Mouse (Mus musculus) left cerebral cortex, adult 2 months (tissue): ENCODE data around the gene Asb1. TPM values are rescaled to one million over a fixed set of nuclear protein-coding genes. Genes with fewer than 3 reads are reported as not detected.
A peak's percentile ranks its signal among the peaks of the same experiment; 100 is the strongest.

Experiments
- DNase-seq, 2 experiments: peaks; one replicate each; pipeline ENCODE4 v3.0.0; 2021 to 2022; ENCODE audit warnings: low spot score in 2 of 2, mixed read lengths in 1 of 2; ENCODE audit errors: extremely low spot score in 1 of 2
- H3K27ac ChIP-seq: fragments of 200-600 bp; 2 replicates; pipeline ENCODE4 v1.8.1; 2022
- H3K4me3 ChIP-seq: fragments of 200-600 bp; 2 replicates; pipeline ENCODE4 v1.8.1; 2022
- CTCF ChIP-seq: fragments of 200-600 bp; IDR thresholded peaks from 2 replicates; pipeline ENCODE4 v1.8.1; 2022; ENCODE audit warnings: antibody characterized with exemption, mild to moderate bottlenecking, moderate library complexity
- intact Hi-C: fragments of 180-260 bp; cut with DNase I; formaldehyde crosslinking; loops from one replicate; pipeline ENCODE4 v1.15.1; 2025
- total RNA-seq, 2 experiments: library from RNA; stranded (reverse); gene quantifications; 2 replicates each; pipeline ENCODE4 v1.2.3; 2021

Gene Asb1
- total RNA-seq, 2 experiments from 2014 or later: 38.1 to 40.7 TPM

DNA sequence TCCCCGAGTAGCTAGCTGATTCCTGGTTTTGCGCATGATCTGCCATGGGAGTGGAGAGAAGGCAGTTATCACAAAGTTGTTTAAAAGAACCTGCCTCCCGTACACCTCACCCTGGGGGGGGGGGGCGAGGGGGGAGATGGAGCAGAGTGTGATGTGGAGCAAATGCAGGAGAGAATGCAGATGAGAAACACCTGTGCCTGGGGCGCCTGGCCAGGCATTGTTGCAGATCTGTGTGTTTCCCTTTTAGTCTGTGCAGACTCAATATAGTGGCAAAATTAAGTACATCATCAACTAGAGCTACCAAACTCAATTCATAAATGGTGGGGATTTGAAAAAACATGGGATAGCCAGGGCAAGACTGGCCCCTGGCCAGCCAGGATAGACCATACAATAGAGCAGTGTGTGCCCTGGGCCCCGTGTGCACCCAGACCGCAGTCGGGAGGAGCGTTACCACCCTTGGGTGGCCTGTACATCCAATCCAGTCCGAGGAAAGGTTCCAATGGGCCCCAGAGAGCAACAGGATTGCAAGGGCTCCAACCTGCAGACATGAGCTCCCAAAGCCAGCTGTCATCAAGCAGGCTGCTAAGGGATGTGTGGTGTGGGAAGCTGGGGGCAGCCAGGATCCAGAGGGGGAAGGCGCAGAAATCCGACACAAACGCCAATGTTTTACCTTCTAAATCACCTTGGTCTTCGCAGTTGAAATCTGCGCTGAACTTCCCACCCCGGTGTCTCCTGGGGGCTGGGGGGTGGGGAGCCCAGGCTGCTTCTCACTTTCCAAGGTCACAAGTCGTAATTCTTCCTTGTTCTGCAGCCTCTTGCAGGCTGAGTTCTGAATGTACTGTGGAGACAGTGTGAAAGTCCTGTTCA lies 44.9 kb downstream of the Asb1 start:
- TF ChIP-seq CTCF: no peak
- intact Hi-C loops: no loop called here
- Histone ChIP-seq H3K27ac (no peak overlapping the region), H3K4me3 (no peak overlapping the region)
- no peak for DNase-seq

DNA sequence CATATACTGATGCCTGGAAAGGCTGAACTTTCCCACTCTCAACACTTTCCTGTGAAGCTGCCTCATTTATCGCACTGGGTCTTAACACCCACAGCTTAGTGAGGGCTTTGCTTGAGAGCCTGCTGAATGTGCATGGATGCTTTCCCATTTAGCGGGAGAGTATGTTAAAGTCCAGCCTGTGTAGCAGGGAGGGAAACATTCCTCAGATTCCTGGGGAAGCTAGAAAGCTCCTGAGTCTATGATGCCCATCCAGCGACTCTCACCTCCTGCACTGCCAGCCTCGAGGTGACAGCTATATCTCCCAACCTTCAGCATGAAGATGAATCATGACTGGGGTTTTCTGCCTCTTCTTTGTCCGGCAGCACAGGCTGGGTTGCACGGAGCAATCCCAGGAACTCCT lies 49.4 kb downstream of the Asb1 start:
- TF ChIP-seq CTCF: no peak
- H3K4me3 ChIP-seq: no peak overlapping the region
- no peak for DNase-seq
- H3K27ac ChIP-seq: no peak overlapping the region
- intact Hi-C loops: no loop called here

DNA sequence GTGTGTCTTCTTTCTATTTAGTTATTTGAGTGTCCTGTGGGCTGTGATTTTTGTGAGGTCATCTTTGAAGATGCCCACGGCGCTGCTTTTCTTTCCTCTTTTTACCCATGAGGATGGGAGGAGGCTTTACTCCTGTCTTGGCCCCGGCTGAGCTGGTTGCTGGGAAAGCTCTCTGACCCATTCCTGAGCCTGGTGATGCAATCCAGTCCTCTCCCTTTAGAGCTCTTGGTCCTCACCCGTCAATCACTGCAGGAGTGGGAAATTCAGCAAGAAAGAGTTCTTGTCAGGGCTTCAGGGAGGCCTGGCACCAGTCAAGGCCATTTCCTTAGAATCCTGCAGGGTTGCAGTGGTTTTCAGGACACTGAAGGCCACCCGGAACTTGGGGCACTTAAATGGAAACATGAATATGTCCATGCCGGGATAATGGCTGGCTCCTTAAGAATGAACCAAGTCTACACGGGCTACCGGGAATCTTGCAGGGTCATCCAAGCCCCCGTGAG lies 55.2 kb downstream of the Asb1 start:
- DNase-seq: no peak
- intact Hi-C loops: no loop called here
- Histone ChIP-seq H3K4me3 (no peak overlapping the region), H3K27ac (no peak overlapping the region)
- TF ChIP-seq CTCF: no peak

DNA sequence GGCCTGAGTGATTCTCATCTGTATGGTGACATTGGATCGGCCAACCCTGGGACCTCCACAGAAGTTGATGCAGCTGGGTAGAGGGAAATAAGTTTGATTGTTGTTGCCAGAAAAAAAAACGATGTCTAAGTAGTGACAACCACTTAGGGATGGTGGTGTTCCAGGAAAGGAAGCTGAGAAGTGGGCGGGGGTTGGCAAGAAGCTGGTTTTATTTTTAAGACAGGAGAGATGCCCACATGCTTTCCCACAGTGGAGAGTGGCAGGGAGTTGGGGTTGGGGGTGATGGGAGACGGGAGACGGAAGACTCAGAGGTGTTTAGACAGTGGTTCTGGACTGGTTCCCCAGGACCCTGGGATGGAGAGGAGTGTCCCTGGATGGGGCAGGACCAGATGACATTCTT lies 57.3 kb downstream of the Asb1 start:
- H3K27ac ChIP-seq: no peak overlapping the region
- intact Hi-C loops: no loop called here
- TF ChIP-seq CTCF: no peak
- peak; percentile 26 to 47 for DNase-seq
- no peak overlapping the region for H3K4me3 ChIP-seq

DNA sequence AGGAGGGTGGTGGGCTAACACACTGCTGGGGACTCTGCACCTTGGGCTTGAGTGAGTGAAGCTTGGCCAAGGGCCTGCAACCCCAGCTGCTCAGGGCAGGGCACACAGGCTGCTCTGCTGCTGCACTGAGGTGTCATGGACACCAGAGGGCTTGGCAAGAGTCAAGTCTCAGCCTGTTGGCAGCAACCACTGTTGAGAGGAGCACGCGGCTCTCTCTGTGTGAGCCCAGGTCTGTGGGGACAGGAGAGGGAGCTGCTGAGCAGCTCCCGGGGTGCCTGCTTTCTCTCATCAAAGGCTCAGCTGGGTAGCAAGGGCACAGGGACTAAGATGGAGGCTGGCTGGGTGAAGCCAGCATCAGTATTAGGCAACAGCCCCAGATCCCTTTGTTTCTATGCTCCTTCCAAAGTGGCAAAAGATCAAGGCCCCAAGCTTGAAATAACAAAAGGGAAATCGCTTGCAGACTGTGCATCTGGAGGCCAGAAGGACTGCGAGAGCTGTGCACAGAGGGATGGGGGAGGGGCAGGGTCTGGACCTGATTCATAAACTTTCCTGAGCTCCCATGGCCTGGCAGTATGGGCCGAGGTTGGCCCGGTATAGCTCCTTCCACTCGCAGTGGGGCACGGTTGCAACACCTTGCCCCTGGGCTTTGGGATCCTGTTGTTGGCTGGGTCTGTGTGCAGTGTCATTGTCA lies 60.5 kb downstream of the Asb1 start:
- peak; percentile 69 for TF ChIP-seq CTCF
- H3K27ac ChIP-seq: no peak overlapping the region

DNA sequence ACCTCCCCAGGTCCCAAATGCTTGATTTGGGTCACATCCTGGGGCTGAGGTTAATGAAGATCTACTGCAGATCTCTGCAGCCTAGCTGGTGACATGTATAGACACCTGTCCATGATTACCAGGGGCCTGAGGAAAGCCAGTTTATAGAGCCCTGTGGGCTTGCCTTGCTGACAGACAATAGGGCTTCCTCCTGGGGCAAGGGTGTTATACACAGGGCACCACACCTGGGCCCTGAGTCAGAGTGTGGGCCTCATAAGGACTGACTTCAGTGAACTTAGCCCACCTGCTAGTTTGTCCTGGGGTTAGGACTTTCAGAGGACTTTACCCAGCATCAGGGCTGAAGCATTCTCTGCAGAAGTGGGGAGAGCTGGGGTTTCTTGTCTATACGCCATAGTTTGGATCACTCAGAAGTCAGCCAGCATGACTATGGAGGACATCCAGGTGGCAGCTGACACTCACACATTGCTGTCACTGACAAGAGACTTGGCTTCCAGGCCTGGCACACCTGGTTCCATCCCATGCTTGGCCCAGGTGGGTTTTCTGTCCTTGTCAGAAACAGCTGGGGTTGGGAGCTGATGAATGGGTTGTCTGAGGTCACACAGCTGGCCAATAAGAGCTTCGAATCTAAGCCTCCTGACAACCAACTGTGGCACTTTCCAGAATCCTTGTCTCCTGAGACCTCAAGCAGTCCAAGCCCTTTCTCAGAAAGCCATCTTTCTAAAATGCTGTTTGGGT lies 61.2 kb downstream of the Asb1 start:
- H3K27ac ChIP-seq: no peak overlapping the region
- TF ChIP-seq CTCF: no peak
- intact Hi-C loops: loop anchor here (2.0 kb wide), 1 partner anchor 153 kb away; no protein-coding TSS in a partner anchor

More for the DNA sequence above, 60.5 kb downstream of the Asb1 start:
- no peak overlapping the region for H3K4me3 ChIP-seq
- peak; percentile 30 to 41 for DNase-seq
- intact Hi-C loops: loop anchor here (2.0 kb wide), 1 partner anchor 154 kb away; no protein-coding TSS in a partner anchor

DNA sequence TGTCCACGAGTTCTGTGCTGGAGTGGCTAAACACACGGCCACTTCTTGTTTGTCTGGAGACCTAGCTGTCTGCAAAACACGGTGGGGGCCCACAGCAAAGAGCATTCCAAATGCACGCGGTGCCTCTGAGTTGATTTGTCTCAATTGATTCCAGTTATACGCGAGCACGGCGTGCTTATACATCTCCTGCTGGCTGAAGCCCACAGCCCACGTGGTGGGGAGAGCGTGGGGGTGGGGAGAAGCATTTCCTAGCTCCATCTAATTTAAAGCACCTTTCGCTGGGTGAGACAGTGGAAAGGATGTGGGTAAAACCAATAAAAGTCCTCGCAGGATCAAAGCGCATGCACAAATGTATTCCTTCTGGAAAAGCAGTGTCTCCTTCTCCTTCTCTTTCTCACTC lies 65.3 kb downstream of the Asb1 start:
- DNase-seq: no peak
- Histone ChIP-seq H3K27ac (no peak overlapping the region), H3K4me3 (no peak overlapping the region)
- intact Hi-C loops: no loop called here
- no peak for TF ChIP-seq CTCF

More for the DNA sequence above, 61.2 kb downstream of the Asb1 start:
- no peak overlapping the region for H3K4me3 ChIP-seq
- DNase-seq: no peak

DNA sequence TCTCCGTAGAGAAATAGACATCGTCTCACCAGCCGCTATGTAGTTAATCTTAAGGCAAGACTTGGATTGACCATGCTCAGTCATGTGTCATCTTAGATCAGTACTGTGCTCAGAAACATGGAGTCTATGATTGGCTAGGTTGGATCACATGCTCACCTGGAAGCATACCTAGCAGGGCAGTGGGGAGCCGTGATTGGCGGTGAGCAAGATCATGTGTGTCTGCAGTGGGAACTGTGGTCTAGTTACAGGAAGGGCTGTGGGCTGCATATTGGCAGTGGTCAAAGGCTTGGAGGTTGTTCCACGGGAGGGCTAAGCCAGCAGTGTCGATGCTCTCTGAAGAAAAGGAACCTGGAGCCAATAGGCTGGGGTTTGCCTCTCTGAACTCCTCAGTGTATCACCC lies 66.4 kb downstream of the Asb1 start:
- no peak overlapping the region for H3K27ac ChIP-seq
- DNase-seq: no peak
- H3K4me3 ChIP-seq: no peak overlapping the region
- intact Hi-C loops: no loop called here
- TF ChIP-seq CTCF: no peak

DNA sequence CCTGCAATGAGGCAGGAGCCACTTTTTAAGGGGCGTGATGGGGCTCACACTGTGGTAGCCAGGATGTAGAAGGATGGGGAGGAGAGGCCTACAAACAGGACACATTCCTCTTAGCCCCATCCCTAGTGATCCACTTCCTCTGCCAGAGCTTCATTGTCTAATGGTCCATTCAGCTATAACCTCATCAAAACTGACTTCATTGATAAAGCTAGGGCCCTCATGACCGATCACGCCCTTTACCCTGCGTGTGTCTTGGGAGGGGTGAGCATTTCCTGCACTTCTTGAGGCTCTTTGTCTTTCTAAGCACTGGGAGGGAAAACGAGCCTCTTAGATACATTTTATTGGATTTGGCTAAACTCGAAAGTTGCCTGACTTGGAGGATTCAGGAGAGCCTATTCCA lies 66.8 kb downstream of the Asb1 start:
- TF ChIP-seq CTCF: no peak
- Histone ChIP-seq H3K4me3 (no peak overlapping the region), H3K27ac (no peak overlapping the region)
- intact Hi-C loops: no loop called here
- DNase-seq: no peak

Other genes with a start within 250 kb of the Asb1 start
- gene Scly, start 242.2 kb upstream of the Asb1 start, total RNA-seq: 10 to 100 TPM; 18.3 to 20.0 TPM
- gene Espnl, start 218.5 kb upstream of the Asb1 start, total RNA-seq: under 1 TPM; 0.25 to 0.30 TPM
- under 1 TPM in 1 of 2 experiments, not detected in 1; 0.14 TPM for gene Klhl30, start 189.5 kb upstream of the Asb1 start, total RNA-seq
- gene Erfe, start 174.1 kb upstream of the Asb1 start, total RNA-seq: under 1 TPM; 0.16 to 0.38 TPM
- gene Ilkap, start 141.7 kb upstream of the Asb1 start, total RNA-seq: 10 to 100 TPM; 59.8 to 64.8 TPM
- 10 to 100 TPM; 13.4 to 14.6 TPM for gene Hes6, start 126.5 kb upstream of the Asb1 start, total RNA-seq
- gene Per2, start 81.2 kb upstream of the Asb1 start, total RNA-seq: 10 to 100 TPM; 24.8 to 54.6 TPM
- 10 to 100 TPM; 15.8 to 16.5 TPM for gene Traf3ip1, start 45.9 kb upstream of the Asb1 start, total RNA-seq